Mouse (Mus musculus): ENCODE data around the gene Klhl22.

DNA sequence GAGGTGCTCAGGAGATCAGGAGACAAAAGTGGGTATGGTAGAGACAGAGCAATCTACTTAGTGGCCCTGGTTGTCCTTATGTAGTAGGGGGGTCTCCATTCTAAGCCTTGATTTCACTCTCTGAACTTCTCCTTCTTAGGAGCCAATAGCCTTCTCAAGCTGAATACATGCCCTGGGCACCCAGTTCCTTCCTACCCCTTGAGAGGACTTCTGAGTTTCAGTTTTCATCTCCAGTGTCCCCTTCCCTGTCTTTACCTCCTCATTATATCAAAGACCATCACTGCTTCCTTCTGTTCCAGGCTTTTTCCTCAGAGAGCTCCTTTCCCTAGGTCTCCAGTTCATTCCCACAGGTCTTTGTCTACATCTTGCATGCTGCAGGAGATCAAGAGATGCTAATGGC lies 37.1 kb downstream of the Klhl22 start:
- TF ChIP-seq CTCF (conservative IDR thresholded peaks at IDR 0.05; ENCODE audit: low read length) = no peak
- TF ChIP-seq NANOG (IDR thresholded peaks at IDR 0.05; ENCODE audit: borderline replicate concordance, low read length) = no peak
- no peak for TF ChIP-seq POU5F1 (IDR thresholded peaks at IDR 0.05; ENCODE audit: borderline replicate concordance, low read length)
